Mouse (Mus musculus): ENCODE data around the gene Clrn1. TPM values are rescaled to one million over a fixed set of nuclear protein-coding genes. Genes with fewer than 3 reads are reported as not detected.

The Clrn1 gene
- total and polyA plus RNA-seq, 2 experiments from 2014 or later = 3.7 to 7.1 TPM

GRCm38 (mm10) chr3:58798676-58799075, 86.5 kb downstream of the Clrn1 start:
- H3K4me3 ChIP-seq (ENCODE audit: low read length) = no peak overlapping the region
- H3K9me3 ChIP-seq (ENCODE audit: low read length) = no peaks in the 10 kb centered on the region
- no peaks in the 10 kb centered on the region for H3K27me3 ChIP-seq (ENCODE audit: insufficient read depth, low read length)
- H3K9ac ChIP-seq (replicated peaks; ENCODE audit: low read length) = no peak overlapping the region
- no peak overlapping the region for H3K4me2 ChIP-seq (ENCODE audit: low read depth, low read length)
- no peak for TF ChIP-seq CTCF (IDR thresholded peaks at IDR 0.05; ENCODE audit: low read depth)
- ATAC-seq (no peak), DNase-seq (ENCODE audit: low spot score) (no peak)
- 53% methylated on average over 4 of the region's 4 CpGs for WGBS
- no peaks in the 10 kb centered on the region for H3K36me3 ChIP-seq (ENCODE audit: insufficient read depth, low read length)
- H3K4me1 ChIP-seq (ENCODE audit: insufficient read depth, low read length) = no peaks in the 10 kb centered on the region
- H3K27ac ChIP-seq = no peak overlapping the region

GRCm38 (mm10) chr3:58798245-58798644, 86.9 kb downstream of the Clrn1 start:
- Histone ChIP-seq H3K9me3 (ENCODE audit: low read length) (no peaks in the 10 kb centered on the region), H3K9ac (replicated peaks; ENCODE audit: low read length) (no peak overlapping the region), H3K36me3 (ENCODE audit: insufficient read depth, low read length) (no peaks in the 10 kb centered on the region), H3K4me2 (ENCODE audit: low read depth, low read length) (no peak overlapping the region), H3K27me3 (ENCODE audit: insufficient read depth, low read length) (no peaks in the 10 kb centered on the region), H3K27ac (no peak overlapping the region), H3K4me1 (ENCODE audit: insufficient read depth, low read length) (no peaks in the 10 kb centered on the region), H3K4me3 (ENCODE audit: low read length) (no peak overlapping the region)
- no peak for TF ChIP-seq CTCF (IDR thresholded peaks at IDR 0.05; ENCODE audit: low read depth)
- DNase-seq (ENCODE audit: low spot score) (no peak), ATAC-seq (no peak)
- WGBS = 66% methylated on average over 8 of the region's 8 CpGs

Other genes starting within 250 kb of the Clrn1 start
- 0.18 TPM in 1 of 2 replicates, not detected in the other for gene Erich6, start 248.1 kb downstream of the Clrn1 start, total RNA-seq (2014; rRNA removed)
- 0.42 and 0.44 TPM in 2 replicates for gene Erich6, start 248.1 kb downstream of the Clrn1 start, polyA plus RNA-seq (2015; fragmentation: Nextera tagmentation; extraction: Ambion mirVana)
- 22.5 and 29.4 TPM in 2 replicates for gene Siah2, start 192.9 kb downstream of the Clrn1 start, total RNA-seq (2014; rRNA removed)
- 11.9 and 13.4 TPM in 2 replicates for gene Siah2, start 192.9 kb downstream of the Clrn1 start, polyA plus RNA-seq (2015; fragmentation: Nextera tagmentation; extraction: Ambion mirVana)
- not detected in 2 replicates for gene Mindy4b-ps, start 63.0 kb downstream of the Clrn1 start, total RNA-seq (2014; rRNA removed)
- gene Mindy4b-ps, start 63.0 kb downstream of the Clrn1 start, polyA plus RNA-seq (2015; fragmentation: Nextera tagmentation; extraction: Ambion mirVana) = 0.09 TPM in 1 of 2 replicates, not detected in the other
- gene Med12l, start 120.5 kb upstream of the Clrn1 start, total RNA-seq (2014; rRNA removed) = 14.5 and 20.5 TPM in 2 replicates
- gene Med12l, start 120.5 kb upstream of the Clrn1 start, polyA plus RNA-seq (2015; fragmentation: Nextera tagmentation; extraction: Ambion mirVana) = 3.3 and 4.1 TPM in 2 replicates
- not detected in 2 replicates for gene Gpr171, start 216.5 kb upstream of the Clrn1 start, total RNA-seq (2014; rRNA removed)
- gene Gpr171, start 216.5 kb upstream of the Clrn1 start, polyA plus RNA-seq (2015; fragmentation: Nextera tagmentation; extraction: Ambion mirVana) = 0.58 and 0.78 TPM in 2 replicates